Mouse (Mus musculus): ENCODE data around the gene Lck.

The Lck gene

GRCm38 (mm10) chr4:129584884-129585608 is 11.6 kb upstream of the Lck start:
- DNase-seq (ENCODE audit: low spot score): peak; percentile 74

- DNase-seq (ENCODE audit: low spot score): no peak
Measured at GRCm38 (mm10) chr4:129584370-129584769, 10.9 kb upstream of the Lck start.

- DNase-seq (ENCODE audit: low spot score): no peak
Measured at GRCm38 (mm10) chr4:129582251-129582650, 8.8 kb upstream of the Lck start.

- DNase-seq (ENCODE audit: low spot score): no peak
Measured at GRCm38 (mm10) chr4:129580347-129580746, 6.9 kb upstream of the Lck start.

- DNase-seq (ENCODE audit: low spot score): no peak
Measured at GRCm38 (mm10) chr4:129578466-129578865, 5.0 kb upstream of the Lck start, which contains the start of gene Fam167b. Gene Fam167b, minus strand, starts transcription at chr4:129578549.

- DNase-seq (ENCODE audit: low spot score): no peak
Measured at GRCm38 (mm10) chr4:129577688-129578087, 4.2 kb upstream of the Lck start.

- no peak for DNase-seq (ENCODE audit: low spot score)
Measured at GRCm38 (mm10) chr4:129576863-129577491, 3.5 kb upstream of the Lck start.

- DNase-seq (ENCODE audit: low spot score): no peak
Measured at GRCm38 (mm10) chr4:129575171-129575844, 1.9 kb upstream of the Lck start.

GRCm38 (mm10) chr4:129573093-129573370 is 409 bp downstream of the Lck start:
- DNase-seq (ENCODE audit: low spot score): no peak

- no peak for DNase-seq (ENCODE audit: low spot score)
Measured at GRCm38 (mm10) chr4:129572236-129573092, 977 bp downstream of the Lck start.

GRCm38 (mm10) chr4:129571551-129572084 is 1.8 kb downstream of the Lck start:
- no peak for DNase-seq (ENCODE audit: low spot score)

- no peak for DNase-seq (ENCODE audit: low spot score)
Measured at GRCm38 (mm10) chr4:129570028-129570427, 3.4 kb downstream of the Lck start.

- no peak for DNase-seq (ENCODE audit: low spot score)
Measured at GRCm38 (mm10) chr4:129568366-129568765, 5.1 kb downstream of the Lck start.

- DNase-seq (ENCODE audit: low spot score): no peak
Measured at GRCm38 (mm10) chr4:129565139-129565538, 8.3 kb downstream of the Lck start.

GRCm38 (mm10) chr4:129563718-129564117 is 9.7 kb downstream of the Lck start:
- DNase-seq (ENCODE audit: low spot score): no peak

- DNase-seq (ENCODE audit: low spot score): no peak
Measured at GRCm38 (mm10) chr4:129561184-129561583, 12.3 kb downstream of the Lck start.

- DNase-seq (ENCODE audit: low spot score): no peak
Measured at GRCm38 (mm10) chr4:129558321-129558955, 15.0 kb downstream of the Lck start.

- DNase-seq (ENCODE audit: low spot score): no peak
Measured at GRCm38 (mm10) chr4:129557256-129557808, 16.1 kb downstream of the Lck start.

GRCm38 (mm10) chr4:129556532-129557223 is 16.8 kb downstream of the Lck start:
- DNase-seq (ENCODE audit: low spot score): peak; percentile 45

GRCm38 (mm10) chr4:129555862-129556531 is 17.4 kb downstream of the Lck start:
- no peak for DNase-seq (ENCODE audit: low spot score)

Data from layer of hippocampus, adult 9-10 months (tissue).